Mouse (Mus musculus) liver, embryonic 14.5 days (tissue): ENCODE data around the gene Vps26c. TPM values are rescaled to one million over a fixed set of nuclear protein-coding genes. Genes with fewer than 3 reads are reported as not detected.

Experiments used
- ATAC-seq: fragments of 200-750 bp; cut with Nextera tagmentation; 2 replicates; pipeline ENCODE4 v1.8.0; 2017; ENCODE audit warnings: moderate number of reproducible peaks, mild to moderate bottlenecking, moderate library complexity; ENCODE audit not compliant: insufficient read depth
- DNase-seq, 3 experiments: peaks; one replicate each; pipeline ENCODE4 v3.0.0-alpha.2; 2012 to 2013; ENCODE audit warnings: low read depth in 3 of 3, low spot score in 3 of 3
- H3K27ac ChIP-seq: fragments of 300-500 bp; sonication (generic); 2 replicates; pipeline ENCODE4 v1.5.1; 2014; ENCODE audit warnings: moderate library complexity, mild to moderate bottlenecking, control low read depth, inconsistent platforms
- H3K27me3 ChIP-seq: fragments of 300-500 bp; sonication (generic); 2 replicates; pipeline ENCODE4 v1.6.1; 2014; ENCODE audit warnings: mild to moderate bottlenecking, low read length, moderate library complexity; ENCODE audit not compliant: control insufficient read depth, insufficient read depth
- H3K36me3 ChIP-seq: fragments of 300-500 bp; sonication (generic); replicated peaks from 2 replicates; pipeline ENCODE4 v1.6.1; 2014; ENCODE audit warnings: low read depth; ENCODE audit not compliant: control insufficient read depth, insufficient read depth
- H3K4me1 ChIP-seq, 2 experiments: fragments of 200-500 bp in 1 of 2; fragments of 300-500 bp in 1 of 2; sonication (generic) in 1 of 2; replicated peaks; 2 replicates each; pipeline ENCODE4 v1.6.1; 2012 to 2014; ENCODE audit warnings: antibody characterized with exemption in 1 of 2, inconsistent platforms in 1 of 2, low read length in 1 of 2; ENCODE audit not compliant: control insufficient read depth in 2 of 2, insufficient read depth in 2 of 2
- H3K4me2 ChIP-seq: fragments of 300-500 bp; sonication (generic); 2 replicates; pipeline ENCODE4 v1.6.1; 2014; ENCODE audit warnings: low read depth, mild to moderate bottlenecking, control low read depth, moderate library complexity
- H3K4me3 ChIP-seq, 2 experiments: fragments of 200-500 bp in 1 of 2; fragments of 300-500 bp in 1 of 2; sonication (generic) in 1 of 2; 2 replicates each; pipeline ENCODE4 v1.5.1; 2012 to 2014; ENCODE audit warnings: low read depth in 2 of 2, low read length in 2 of 2, mild to moderate bottlenecking in 2 of 2, control low read depth in 1 of 2, inconsistent platforms in 1 of 2, moderate library complexity in 1 of 2; ENCODE audit not compliant: insufficient read depth in 1 of 2
- H3K9ac ChIP-seq: fragments of 300-500 bp; sonication (generic); replicated peaks from 2 replicates; pipeline ENCODE4 v1.6.1; 2014; ENCODE audit warnings: mild to moderate bottlenecking, control low read depth, moderate library complexity
- H3K9me3 ChIP-seq: fragments of 300-500 bp; sonication (generic); 2 replicates; pipeline ENCODE4 v1.6.1; 2016; ENCODE audit warnings: low read length, mixed read lengths; ENCODE audit not compliant: control insufficient read depth
- CTCF ChIP-seq: IDR thresholded peaks from 2 replicates; pipeline ENCODE4 v1.5.1; 2016; ENCODE audit warnings: antibody characterized with exemption, low read depth, control low read depth
- EP300 ChIP-seq: IDR thresholded peaks from 2 replicates; pipeline ENCODE4 v1.6.1; 2016; ENCODE audit warnings: antibody characterized with exemption, low read depth
- WGBS: fragments of 180-500 bp; shearing (Covaris S2); extraction: QIAGEN DNeasy Blood & Tissue Kit; methylation state at CpG from one replicate; pipeline ENCODE4 v1.1.7; 2014; ENCODE audit not compliant: insufficient replicate concordance; 5-methylcytosine and 5-hydroxymethylcytosine counted together
- polyA plus RNA-seq, 2 experiments: library from polyadenylated mRNA; depleted of rRNA in 1 of 2; stranded (reverse) in 1 of 2; unstranded in 1 of 2; fragments of >200 nt; fragmentation: Nextera tagmentation in 1 of 2; extraction: Ambion mirVana in 1 of 2; gene quantifications; 2 replicates each; pipeline versions ENCODE4 v1.2.1 to v1.2.3; 2012 to 2014

The Vps26c gene
- polyA plus RNA-seq, 2 experiments: 13.3 to 18.3 TPM

DNA sequence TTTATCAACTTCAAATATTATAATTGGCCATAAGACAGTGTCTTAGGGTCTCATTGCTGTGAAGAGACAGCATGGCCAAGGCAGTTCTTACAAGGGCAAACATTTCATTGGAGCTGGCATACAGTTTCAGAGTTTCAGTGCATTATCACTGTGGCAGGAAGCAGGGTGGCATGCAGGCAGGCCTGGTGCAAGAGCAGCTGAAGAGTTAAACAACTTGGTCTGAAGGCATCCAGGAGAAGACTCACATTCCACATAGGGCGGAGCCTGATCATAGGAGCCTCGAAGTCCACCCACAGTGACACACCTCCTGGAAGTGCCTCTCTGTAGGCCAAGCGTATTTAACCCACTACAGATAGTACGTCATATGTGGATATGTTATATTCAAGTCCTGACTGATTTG is 60.7 kb downstream of the Vps26c start:
- Histone ChIP-seq H3K4me2 (no peak overlapping the region), H3K4me3 (no peak overlapping the region), H3K4me1 (no peaks in the 10 kb centered on the region), H3K9ac (no peak overlapping the region), H3K36me3 (peaks cover 9% of the 10 kb centered on the region), H3K9me3 (no peaks in the 10 kb centered on the region), H3K27ac (no peak overlapping the region), H3K27me3 (no peaks in the 10 kb centered on the region)
- DNase-seq (no peak), ATAC-seq (no peak)
- TF ChIP-seq EP300 (no peak), CTCF (no peak)
- 69% methylated on average over 4 of the region's 4 CpGs for WGBS

DNA sequence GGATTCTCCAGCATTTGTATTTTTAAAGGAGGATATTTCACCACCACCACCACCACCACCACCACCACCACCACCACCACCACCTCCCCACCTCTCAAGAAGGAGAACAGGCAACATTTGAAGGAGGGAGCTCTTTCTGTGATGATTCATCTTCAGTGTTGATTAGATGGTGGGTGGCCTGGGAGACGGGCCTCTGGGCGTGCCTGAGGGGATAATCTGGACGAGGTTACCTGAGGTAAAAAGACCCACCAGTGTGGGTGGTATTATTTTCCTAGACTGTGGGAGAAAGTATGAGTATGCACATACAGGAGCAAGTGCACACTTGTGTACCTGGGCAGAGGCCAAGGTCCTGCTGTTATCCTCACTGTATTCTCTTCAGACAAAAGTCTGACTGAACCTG is 62.6 kb downstream of the Vps26c start:
- ATAC-seq (no peak), DNase-seq (no peak)
- TF ChIP-seq CTCF (no peak), EP300 (no peak)
- no peaks in the 10 kb centered on the region for H3K9me3 ChIP-seq
- H3K4me1 ChIP-seq: no peaks in the 10 kb centered on the region
- H3K9ac ChIP-seq: no peak overlapping the region
- H3K4me3 ChIP-seq: no peak overlapping the region
- no peaks in the 10 kb centered on the region for H3K27me3 ChIP-seq
- H3K27ac ChIP-seq: no peak overlapping the region
- H3K36me3 ChIP-seq: peaks cover 10% of the 10 kb centered on the region
- WGBS: 54% methylated on average over 3 of the region's 3 CpGs
- no peak overlapping the region for H3K4me2 ChIP-seq

DNA sequence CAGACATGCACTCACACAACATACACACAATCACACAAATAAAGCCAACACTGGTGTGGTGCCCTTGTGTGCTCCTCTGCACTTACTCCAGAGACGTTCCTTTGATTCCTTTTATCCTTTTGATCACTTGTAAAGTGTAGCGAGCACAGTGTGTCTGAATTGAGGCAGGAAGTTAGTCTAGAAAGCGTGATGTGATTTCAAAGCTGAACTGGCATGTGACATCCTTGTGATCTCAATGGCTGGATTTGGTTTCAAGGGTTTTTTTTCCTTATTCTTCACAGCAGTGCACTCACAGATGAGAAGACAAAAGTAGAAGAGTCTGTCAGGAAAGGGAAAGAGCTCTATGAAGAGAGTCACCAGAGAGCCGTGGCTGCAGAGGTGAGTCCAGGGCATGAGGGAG is 72.5 kb downstream of the Vps26c start:
- no peak for ATAC-seq
- no peak overlapping the region for H3K4me2 ChIP-seq
- no peak for TF ChIP-seq CTCF
- no peak for TF ChIP-seq EP300
- H3K9ac ChIP-seq: no peak overlapping the region
- peaks cover 3% of the 10 kb centered on the region; the same call in 1 of the 2 replicates for H3K36me3 ChIP-seq
- H3K4me3 ChIP-seq: no peak overlapping the region
- H3K9me3 ChIP-seq: no peaks in the 10 kb centered on the region
- WGBS: 70% methylated on average over 4 of the region's 4 CpGs
- H3K27ac ChIP-seq: no peak overlapping the region
- H3K27me3 ChIP-seq: no peaks in the 10 kb centered on the region
- no peak for DNase-seq
- no peaks in the 10 kb centered on the region; a peak in 1 of 4 replicates for H3K4me1 ChIP-seq

DNA sequence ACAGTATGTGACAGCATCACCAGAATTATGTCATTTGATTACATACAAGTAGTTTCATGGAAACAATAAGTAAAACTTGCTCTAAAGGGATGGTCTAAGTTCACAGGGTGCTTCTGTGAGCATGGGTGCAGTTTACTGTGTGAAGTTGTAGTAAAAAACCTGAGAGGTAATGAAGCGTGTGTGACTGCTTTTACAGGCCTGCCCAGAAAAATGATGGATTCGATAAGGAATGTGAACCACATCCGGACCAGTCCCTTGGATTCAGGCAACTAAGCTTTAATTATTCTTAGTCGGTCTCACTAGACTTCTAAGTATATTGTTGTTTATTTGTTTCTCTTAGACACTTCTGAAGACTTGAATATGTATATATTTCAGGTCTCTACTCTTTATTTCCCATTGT is 73.9 kb downstream of the Vps26c start:
- DNase-seq (no peak), ATAC-seq (no peak)
- Histone ChIP-seq H3K4me1 (no peaks in the 10 kb centered on the region; a peak in 2 of 4 replicates), H3K4me2 (no peak overlapping the region), H3K9me3 (no peaks in the 10 kb centered on the region), H3K36me3 (peaks cover 3% of the 10 kb centered on the region; the same call in 1 of the 2 replicates), H3K27ac (no peak overlapping the region), H3K4me3 (no peak overlapping the region), H3K9ac (no peak overlapping the region), H3K27me3 (no peaks in the 10 kb centered on the region)
- WGBS: 77% methylated on average over 4 of the region's 4 CpGs
- TF ChIP-seq EP300 (no peak), CTCF (no peak)

DNA sequence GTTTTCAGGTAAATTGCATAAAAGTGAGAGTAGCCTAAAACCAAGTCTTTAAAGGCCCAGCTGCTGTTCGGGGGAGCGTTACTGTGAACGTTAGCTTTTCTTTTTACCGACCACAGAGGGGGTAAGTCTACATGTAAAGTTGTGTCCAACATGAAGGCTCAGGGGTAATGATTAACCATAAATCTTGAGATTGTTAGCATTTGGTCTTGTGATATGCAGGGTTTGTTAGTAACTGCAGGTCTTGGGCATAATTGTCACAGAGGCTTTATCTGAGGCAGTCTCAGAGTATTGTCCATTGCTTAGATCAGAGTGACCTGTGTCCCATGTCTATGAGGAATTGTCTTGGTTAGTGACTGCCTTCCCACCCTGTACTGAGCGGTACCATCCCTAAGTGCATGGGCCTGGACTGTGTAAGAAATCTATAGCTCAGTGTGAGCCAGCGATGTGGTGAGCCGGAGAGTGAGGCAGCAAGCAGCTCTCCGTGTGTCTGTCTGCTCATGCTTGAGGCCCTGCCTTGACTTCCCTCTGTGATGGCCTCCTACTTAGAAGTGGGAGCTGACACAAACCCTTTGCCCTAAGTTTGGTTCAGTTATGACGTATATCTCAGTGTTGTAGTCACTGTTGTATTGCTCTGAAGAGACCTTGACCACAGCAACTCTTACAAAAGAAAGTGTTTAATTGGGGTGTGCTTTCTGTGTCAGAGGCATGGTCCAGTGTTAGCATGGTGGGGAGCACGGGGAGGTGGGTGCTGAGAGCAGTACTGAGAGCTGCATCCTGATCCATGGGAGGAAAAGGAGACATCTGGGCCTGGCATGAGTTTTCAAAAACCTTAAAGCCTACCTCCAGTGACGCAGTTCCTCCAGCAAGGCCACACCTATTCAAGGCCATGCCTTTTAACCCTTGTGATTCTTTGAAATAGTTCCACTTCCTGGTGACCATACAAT is 74.8 kb downstream of the Vps26c start:
- H3K4me1 ChIP-seq: no peaks in the 10 kb centered on the region; a peak in 2 of 4 replicates
- DNase-seq: no peak
- no peaks in the 10 kb centered on the region for H3K9me3 ChIP-seq
- no peak overlapping the region for H3K4me3 ChIP-seq
- no peak for TF ChIP-seq EP300
- no peak for TF ChIP-seq CTCF
- no peak for ATAC-seq
- no peak overlapping the region for H3K4me2 ChIP-seq
- no peak overlapping the region for H3K9ac ChIP-seq
- 76% methylated on average over 11 of the region's 11 CpGs for WGBS
- no peak overlapping the region for H3K27ac ChIP-seq
- peaks cover 3% of the 10 kb centered on the region; the same call in 1 of the 2 replicates for H3K36me3 ChIP-seq
- H3K27me3 ChIP-seq: no peaks in the 10 kb centered on the region
